Mouse (Mus musculus): ENCODE results near the gene Cdc16. TPM values are rescaled to one million over a fixed set of nuclear protein-coding genes. Genes with fewer than 3 reads are reported as not detected.

Cdc16 gene
- total and polyA plus RNA-seq, 3 experiments, result 53.6 to 59.6 TPM; not detected in 1

Other genes with a start within 250 kb of the Cdc16 start
- not detected in 2 replicates for gene 1700029H14Rik, start 195.2 kb upstream of the Cdc16 start, total RNA-seq (2012; rRNA removed)
- under 1 TPM in 1 of 2 experiments, not detected in 1; 0.06 TPM for gene 1700029H14Rik, start 195.2 kb upstream of the Cdc16 start, polyA plus RNA-seq (2012; ENCODE audit: insufficient read depth in 1 of 2, insufficient read length in 2 of 2, low read depth in 1 of 2, low replicate concordance in 2 of 2, missing spikeins in 1 of 2)
- gene Rasa3, start 80.1 kb upstream of the Cdc16 start, total RNA-seq (2012; rRNA removed), result 18.3 and 22.4 TPM in 2 replicates
- gene Rasa3, start 80.1 kb upstream of the Cdc16 start, polyA plus RNA-seq (2012; ENCODE audit: insufficient read depth in 1 of 2, insufficient read length in 2 of 2, low read depth in 1 of 2, low replicate concordance in 2 of 2, missing spikeins in 1 of 2), result 10 to 100 TPM in 1 of 2 experiments, not detected in 1; 28.0 TPM
- not detected in 2 replicates for gene Cfap97d2, start 51.8 kb upstream of the Cdc16 start, total RNA-seq (2012; rRNA removed)
- gene Cfap97d2, start 51.8 kb upstream of the Cdc16 start, polyA plus RNA-seq (2012; ENCODE audit: insufficient read depth in 1 of 2, insufficient read length in 2 of 2, low read depth in 1 of 2, low replicate concordance in 2 of 2, missing spikeins in 1 of 2), result not detected
- gene Upf3a, start 27.9 kb downstream of the Cdc16 start, total RNA-seq (2012; rRNA removed), result 26.1 and 29.3 TPM in 2 replicates
- gene Upf3a, start 27.9 kb downstream of the Cdc16 start, polyA plus RNA-seq (2012; ENCODE audit: insufficient read depth in 1 of 2, insufficient read length in 2 of 2, low read depth in 1 of 2, low replicate concordance in 2 of 2, missing spikeins in 1 of 2), result 10 to 100 TPM in 1 of 2 experiments, not detected in 1; 39.8 TPM
- not detected in 2 replicates for gene AF366264, start 80.7 kb downstream of the Cdc16 start, total RNA-seq (2012; rRNA removed)
- gene AF366264, start 80.7 kb downstream of the Cdc16 start, polyA plus RNA-seq (2012; ENCODE audit: insufficient read depth in 1 of 2, insufficient read length in 2 of 2, low read depth in 1 of 2, low replicate concordance in 2 of 2, missing spikeins in 1 of 2), result not detected
- 27.3 and 31.8 TPM in 2 replicates for gene Champ1, start 112.0 kb downstream of the Cdc16 start, total RNA-seq (2012; rRNA removed)
- gene Champ1, start 112.0 kb downstream of the Cdc16 start, polyA plus RNA-seq (2012; ENCODE audit: insufficient read depth in 1 of 2, insufficient read length in 2 of 2, low read depth in 1 of 2, low replicate concordance in 2 of 2, missing spikeins in 1 of 2), result 10 to 100 TPM in 1 of 2 experiments, not detected in 1; 69.6 TPM
- gene Coprs, start 132.6 kb downstream of the Cdc16 start, total RNA-seq (2012; rRNA removed), result 30.2 and 32.4 TPM in 2 replicates
- gene Coprs, start 132.6 kb downstream of the Cdc16 start, polyA plus RNA-seq (2012; ENCODE audit: insufficient read depth in 1 of 2, insufficient read length in 2 of 2, low read depth in 1 of 2, low replicate concordance in 2 of 2, missing spikeins in 1 of 2), result 10 to 100 TPM in 1 of 2 experiments, not detected in 1; 35.2 TPM

Data from MEL (cell line).